Mouse (Mus musculus): Measurements from ENCODE around the gene Wdtc1. TPM values are rescaled to one million over a fixed set of nuclear protein-coding genes. Genes with fewer than 3 reads are reported as not detected.

The Wdtc1 gene
- total RNA-seq, 2 experiments from 2014 or later: 79.6 to 83.1 TPM

GRCm38 (mm10) chr4:133285950-133286349, 67.3 kb downstream of the Wdtc1 start:
- DNase-seq (ENCODE audit: low spot score in 2 of 2): no peak

- no peak for DNase-seq (ENCODE audit: low spot score in 2 of 2)
Measured at GRCm38 (mm10) chr4:133285299-133285698, 68.0 kb downstream of the Wdtc1 start.

- DNase-seq (ENCODE audit: low spot score in 2 of 2): no peak
Measured at GRCm38 (mm10) chr4:133282656-133283055, 70.6 kb downstream of the Wdtc1 start.

GRCm38 (mm10) chr4:133281951-133282481, 71.3 kb downstream of the Wdtc1 start:
- no peak for DNase-seq (ENCODE audit: low spot score in 2 of 2)

GRCm38 (mm10) chr4:133281513-133281912, 71.8 kb downstream of the Wdtc1 start:
- no peak for DNase-seq (ENCODE audit: low spot score in 2 of 2)

- no peak for DNase-seq (ENCODE audit: low spot score in 2 of 2)
Measured at GRCm38 (mm10) chr4:133278482-133278881, 74.8 kb downstream of the Wdtc1 start.

GRCm38 (mm10) chr4:133278067-133278466, 75.2 kb downstream of the Wdtc1 start:
- no peak for DNase-seq (ENCODE audit: low spot score in 2 of 2)

- DNase-seq (ENCODE audit: low spot score in 2 of 2): peak; percentile 97
Measured at GRCm38 (mm10) chr4:133277104-133278026, 75.9 kb downstream of the Wdtc1 start, which contains the start of gene Tmem222. Tmem222 (minus strand) TSS chr4:133277792.

- DNase-seq (ENCODE audit: low spot score in 2 of 2): no peak
Measured at GRCm38 (mm10) chr4:133270929-133271328, 82.4 kb downstream of the Wdtc1 start.

GRCm38 (mm10) chr4:133269596-133269995, 83.7 kb downstream of the Wdtc1 start:
- no peak for DNase-seq (ENCODE audit: low spot score in 2 of 2)

GRCm38 (mm10) chr4:133268931-133269330, 84.3 kb downstream of the Wdtc1 start:
- no peak for DNase-seq (ENCODE audit: low spot score in 2 of 2)

- DNase-seq (ENCODE audit: low spot score in 2 of 2): no peak
Measured at GRCm38 (mm10) chr4:133266248-133266880, 86.9 kb downstream of the Wdtc1 start.

GRCm38 (mm10) chr4:133265759-133266158, 87.5 kb downstream of the Wdtc1 start:
- no peak for DNase-seq (ENCODE audit: low spot score in 2 of 2)

- DNase-seq (ENCODE audit: low spot score in 2 of 2): no peak
Measured at GRCm38 (mm10) chr4:133265297-133265696, 88.0 kb downstream of the Wdtc1 start.

- no peak for DNase-seq (ENCODE audit: low spot score in 2 of 2)
Measured at GRCm38 (mm10) chr4:133264559-133264958, 88.7 kb downstream of the Wdtc1 start.

- DNase-seq (ENCODE audit: low spot score in 2 of 2): no peak
Measured at GRCm38 (mm10) chr4:133263756-133264155, 89.5 kb downstream of the Wdtc1 start.

- no peak for DNase-seq (ENCODE audit: low spot score in 2 of 2)
Measured at GRCm38 (mm10) chr4:133262882-133263281, 90.4 kb downstream of the Wdtc1 start, which contains the start of gene Sytl1. Sytl1 (minus strand) TSS chr4:133263113.

GRCm38 (mm10) chr4:133262375-133262765, 90.9 kb downstream of the Wdtc1 start:
- DNase-seq (ENCODE audit: low spot score in 2 of 2): no peak

- DNase-seq (ENCODE audit: low spot score in 2 of 2): no peak
Measured at GRCm38 (mm10) chr4:133261641-133262374, 91.5 kb downstream of the Wdtc1 start.

GRCm38 (mm10) chr4:133257798-133258408, 95.4 kb downstream of the Wdtc1 start:
- DNase-seq (ENCODE audit: low spot score in 2 of 2): no peak

- no peak for DNase-seq (ENCODE audit: low spot score in 2 of 2)
Measured at GRCm38 (mm10) chr4:133257230-133257629, 96.1 kb downstream of the Wdtc1 start.

All from layer of hippocampus, adult 18-20 months (tissue).